Mouse (Mus musculus) ES-Bruce4 (cell line): ENCODE measurements around the gene Olfr1404.
"Not testable (repeated sequence)": the region's sequence is repeated elsewhere in the genome, so short reads cannot be mapped to it uniquely, and the experiment has no call there.

Experiments
- CTCF ChIP-seq: IDR thresholded peaks from one replicate; pipeline ENCODE4 v1.8.1; 2011; ENCODE audit warnings: low read depth, low read length
- EP300 ChIP-seq: IDR thresholded peaks from 2 replicates; pipeline ENCODE4 v1.6.1; 2011; ENCODE audit warnings: low read depth, low read length; ENCODE audit not compliant: insufficient read depth
- POLR2A ChIP-seq: IDR thresholded peaks from one replicate; pipeline ENCODE4 v1.8.1; 2011; ENCODE audit warnings: low read length; ENCODE audit not compliant: insufficient read depth

DNA sequence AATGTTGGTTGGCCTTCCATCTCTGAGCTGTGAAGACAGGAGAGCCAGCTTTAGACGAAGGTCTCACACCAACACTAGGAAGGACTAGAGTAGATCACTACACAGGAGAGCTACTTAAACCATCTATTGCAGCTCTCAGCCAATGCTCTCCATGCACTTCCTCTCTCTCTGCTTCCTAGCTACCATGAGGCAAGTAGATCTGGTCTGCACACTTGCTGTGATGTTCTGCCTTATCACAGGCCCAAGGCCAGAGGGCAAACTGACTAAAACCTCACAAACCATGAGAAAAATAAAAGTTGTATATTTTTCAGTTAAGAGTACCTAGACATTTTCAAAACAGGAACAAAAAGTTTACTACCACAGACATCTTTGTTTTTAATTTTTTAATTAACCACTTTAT lies 24.8 kb downstream of the Olfr1404 start:
- TF ChIP-seq CTCF, EP300, POLR2A: not testable (repeated sequence)
